Mouse (Mus musculus): ENCODE results near the gene Ly9.

DNA sequence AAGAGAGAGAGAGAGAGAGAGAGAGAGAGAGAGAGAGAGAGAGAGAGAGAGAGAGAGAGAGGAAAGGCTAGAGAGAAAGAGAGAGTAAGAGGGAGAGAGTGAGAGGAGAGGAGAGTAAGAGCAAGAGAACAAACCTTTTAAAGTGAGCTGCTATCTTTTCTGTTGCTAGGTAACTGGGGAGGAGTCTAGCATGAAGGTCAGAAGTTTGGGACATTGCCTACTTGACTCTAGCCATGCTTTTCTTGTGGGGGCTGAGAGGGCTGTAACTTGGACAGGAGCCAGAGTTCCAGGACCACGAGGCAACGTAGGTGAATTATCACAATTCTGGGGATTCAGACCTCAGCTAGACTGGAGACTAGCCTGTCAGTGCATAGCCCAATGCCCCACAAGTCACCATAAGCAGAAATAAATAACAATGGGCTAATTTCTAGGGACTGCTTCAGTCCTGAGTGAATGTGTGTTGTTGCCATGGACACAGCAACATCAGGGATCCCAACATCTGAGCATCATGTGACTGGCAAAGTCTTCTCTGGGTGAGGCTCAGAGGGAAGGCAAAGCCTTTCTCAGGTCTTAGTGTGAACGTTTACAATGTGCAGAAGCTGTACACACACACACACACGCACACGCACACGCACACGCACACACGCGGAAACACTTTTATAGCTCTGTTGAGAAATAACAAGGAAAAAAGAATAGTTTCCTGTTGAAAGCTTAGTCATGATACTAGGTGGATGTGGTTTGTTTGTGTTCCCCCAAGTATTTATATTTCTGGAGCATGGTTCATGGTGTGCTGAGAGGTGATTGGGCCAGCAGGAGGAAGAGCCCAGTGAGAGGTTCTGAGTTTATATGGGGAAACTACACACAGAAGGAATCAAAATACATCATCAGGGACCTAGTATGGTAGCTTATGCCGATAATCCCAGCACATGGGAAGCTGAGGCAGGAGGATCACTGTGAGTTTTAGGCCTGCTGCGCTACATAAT is 53.6 kb downstream of the Ly9 start:
- TF ChIP-seq CTCF (IDR thresholded peaks at IDR 0.05; ENCODE audit: borderline replicate concordance, control insufficient read depth, extremely low read depth, insufficient read depth, low read length, poor library complexity), result no peak
- no peak for TF ChIP-seq POLR2A (IDR thresholded peaks at IDR 0.05; ENCODE audit: control insufficient read depth, extremely low read depth, insufficient read depth, low read length, poor library complexity)

Data from thymus, adult 2 months (tissue).